Mouse (Mus musculus) thymus, postnatal 10 days (tissue): Measurements from ENCODE around the gene Bbs9.

Source experiments
- DNase-seq, 2 experiments: peaks; one replicate each; pipeline ENCODE4 v3.0.0; 2021; ENCODE audit warnings: low spot score in 2 of 2

Bbs9 gene

DNA sequence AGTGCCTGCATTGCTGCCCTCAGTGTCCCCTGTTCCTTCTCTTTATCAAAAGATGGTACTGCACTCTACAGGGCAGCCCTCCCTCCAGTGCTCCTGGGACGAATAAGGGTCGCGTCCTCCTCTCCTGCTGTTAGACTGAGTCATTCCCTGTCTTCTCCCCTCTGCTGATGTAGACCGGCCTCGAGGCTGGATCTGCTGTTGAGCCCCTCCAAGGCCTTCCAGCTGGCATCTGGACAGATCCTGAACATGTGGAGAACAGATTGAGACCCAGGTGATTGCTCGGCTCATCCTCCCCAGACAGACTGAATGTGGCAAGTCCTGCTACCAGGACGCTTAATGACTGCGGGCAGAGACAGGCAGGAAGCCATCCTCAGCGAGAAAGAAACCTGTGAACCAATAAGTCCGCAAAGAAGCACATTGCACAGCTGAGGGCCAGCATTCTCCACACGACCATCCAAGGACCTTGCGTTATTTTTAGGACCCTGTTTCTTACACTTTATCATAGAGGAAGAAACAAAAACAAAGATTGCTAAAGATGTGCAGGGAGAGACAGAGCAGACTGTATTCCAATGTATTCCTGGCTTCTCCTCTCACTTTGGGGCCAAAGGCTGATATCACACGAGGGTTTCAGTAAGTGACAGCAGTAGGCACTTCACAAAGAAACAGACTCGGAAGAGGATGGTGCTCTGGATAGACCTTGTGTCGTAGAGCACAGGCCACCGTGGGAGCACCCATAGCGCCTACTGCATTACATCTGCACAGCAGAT is 275.4 kb downstream of the Bbs9 start:
- no peak for DNase-seq

DNA sequence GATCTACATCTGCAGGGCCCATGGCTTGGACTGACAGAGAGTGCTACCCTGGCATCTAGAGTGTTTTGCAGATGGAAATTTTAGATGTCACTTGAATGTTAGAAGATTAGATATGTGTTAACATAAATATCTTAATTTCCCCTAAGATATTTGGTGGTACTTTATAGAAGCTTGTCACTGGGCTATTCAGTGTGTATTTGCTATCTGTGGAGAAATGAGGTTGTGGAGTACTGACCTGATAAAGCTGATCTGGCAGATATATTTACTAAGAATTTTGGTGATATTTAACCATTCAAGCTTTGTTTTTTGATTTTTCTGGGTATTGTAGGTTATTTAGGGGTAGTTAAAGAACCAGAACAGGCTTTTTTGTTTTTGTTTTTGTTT is 276.0 kb downstream of the Bbs9 start:
- DNase-seq, result no peak

DNA sequence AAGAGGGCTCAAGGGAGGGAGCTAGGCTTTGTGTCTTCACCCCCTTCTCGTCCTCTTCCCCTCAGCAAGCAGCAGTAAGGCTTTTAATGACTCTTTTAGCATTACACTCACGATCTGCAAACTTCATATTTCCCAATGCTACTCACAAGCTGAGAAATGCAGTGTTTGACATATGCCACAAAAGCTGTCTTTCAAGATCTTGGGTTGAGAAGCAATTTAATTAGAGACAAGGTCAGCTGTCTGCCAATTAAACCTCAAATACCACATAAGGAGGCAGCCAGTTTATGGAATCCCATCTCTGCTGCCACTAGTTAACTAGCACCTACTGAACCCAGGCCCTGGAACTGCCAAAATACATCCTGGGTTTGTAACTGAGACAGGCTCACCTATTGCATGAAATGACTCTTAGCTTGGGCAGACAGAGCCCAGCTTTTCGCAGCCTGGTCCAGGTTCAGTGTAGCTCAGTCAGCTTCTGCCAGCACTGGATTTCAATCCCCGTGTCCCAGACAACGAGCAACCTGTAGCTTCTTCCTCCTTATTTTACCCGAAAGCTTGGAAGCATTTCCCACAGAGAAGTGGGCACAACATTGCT is 278.7 kb downstream of the Bbs9 start:
- no peak for DNase-seq

DNA sequence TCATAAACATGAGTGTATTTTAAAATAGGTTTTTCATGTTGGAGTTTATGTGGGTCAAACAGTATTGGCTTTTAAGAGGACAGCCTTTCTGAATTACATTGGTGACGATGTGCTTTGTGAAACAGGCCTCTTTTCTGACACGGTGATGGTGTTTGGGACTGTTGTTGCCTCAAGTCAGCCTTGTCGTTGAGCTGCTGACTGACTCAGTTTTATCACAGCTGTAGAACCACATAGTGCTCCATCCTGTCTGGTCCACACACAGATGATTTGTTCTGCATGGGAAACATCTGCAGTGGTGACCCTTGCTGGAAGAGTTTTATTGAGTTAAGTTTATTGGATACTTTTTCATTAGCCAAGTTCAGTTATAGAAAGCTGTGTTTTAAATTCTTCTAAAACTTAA is 283.0 kb downstream of the Bbs9 start:
- no peak for DNase-seq

DNA sequence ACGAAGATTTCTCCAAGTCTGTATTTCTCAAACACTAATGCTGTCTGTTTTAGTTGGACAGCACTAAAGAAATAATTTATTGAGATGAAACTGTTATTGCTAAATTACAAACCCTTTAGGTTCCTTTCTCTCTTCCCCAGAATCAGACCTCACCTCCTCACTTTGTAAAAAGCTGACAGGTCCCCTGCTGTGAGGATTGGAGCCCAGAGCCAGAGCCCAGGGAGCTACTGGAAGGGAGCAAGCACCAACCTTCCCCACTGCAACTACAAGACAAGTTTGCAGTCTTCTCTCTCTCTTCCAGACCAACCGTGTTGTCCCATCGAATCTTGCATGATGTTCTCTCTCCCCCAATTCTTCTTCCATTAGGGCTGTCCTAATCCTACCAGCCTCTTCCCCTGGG is 283.7 kb downstream of the Bbs9 start:
- no peak for DNase-seq

DNA sequence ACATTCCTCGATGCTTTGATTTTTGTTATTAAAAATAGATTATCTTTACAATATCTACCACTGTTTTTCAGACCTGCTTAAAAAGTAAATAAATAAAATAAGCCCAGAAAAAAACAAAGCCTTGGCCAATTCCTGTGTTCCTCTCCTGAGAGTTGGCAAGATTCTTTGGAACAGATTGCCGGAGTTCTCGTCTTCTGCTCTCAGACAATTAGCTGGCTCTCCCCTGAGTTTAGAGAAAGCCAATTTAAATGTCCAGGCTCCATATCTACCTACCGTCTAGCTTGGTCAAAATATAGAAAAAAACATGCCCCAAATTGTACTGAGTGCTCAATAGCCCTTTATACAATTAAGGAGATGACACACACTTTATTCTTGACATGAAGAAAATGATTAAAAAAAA is 284.9 kb downstream of the Bbs9 start:
- no peak for DNase-seq

DNA sequence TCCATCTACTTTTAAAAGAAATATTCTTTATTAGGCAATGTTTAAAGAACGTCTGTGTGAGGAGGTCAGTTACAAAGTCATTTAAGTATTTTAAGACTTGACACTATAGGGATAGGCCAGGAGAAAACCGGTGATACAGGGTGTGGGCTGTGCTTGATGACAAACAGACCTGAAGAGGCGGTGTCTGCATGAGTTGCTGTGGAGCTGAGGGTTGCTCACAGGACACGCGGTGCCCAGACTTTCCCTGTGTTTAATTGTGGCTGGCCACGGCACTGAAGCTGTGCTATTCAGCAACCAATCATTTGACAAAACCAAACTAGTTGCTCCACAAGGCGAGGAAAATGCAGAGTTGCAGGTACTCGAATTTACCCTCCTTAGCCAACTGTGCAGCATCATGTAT is 286.0 kb downstream of the Bbs9 start:
- no peak for DNase-seq

DNA sequence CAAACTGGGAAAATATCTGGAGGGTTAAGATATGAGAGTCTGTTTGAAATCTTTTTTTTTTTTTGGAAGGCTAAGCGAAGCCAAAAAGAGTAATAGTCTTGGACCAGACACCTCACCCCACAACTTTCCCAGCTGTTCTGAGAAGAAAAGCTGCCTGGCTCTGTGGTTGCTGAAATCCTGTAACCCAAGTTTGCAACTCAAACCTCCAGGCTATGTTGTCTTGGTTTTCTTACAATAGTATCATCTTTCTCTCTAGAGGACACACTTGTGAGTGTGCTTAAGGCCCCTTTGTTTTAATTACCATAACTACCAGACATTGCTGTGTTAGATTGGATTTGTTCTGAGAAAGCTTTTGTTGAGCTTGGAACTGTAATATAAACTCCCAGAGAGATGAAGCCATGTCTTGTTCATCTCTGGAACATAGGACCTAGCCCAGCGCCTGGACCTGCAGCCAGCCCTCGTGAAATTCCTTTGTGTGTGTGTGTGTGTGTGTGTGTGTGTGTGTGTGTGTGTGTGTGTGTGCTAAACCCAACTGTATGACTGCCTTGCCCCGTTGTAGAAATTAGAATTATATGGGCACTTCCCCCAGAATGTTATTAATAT is 290.2 kb downstream of the Bbs9 start:
- DNase-seq, result no peak

DNA sequence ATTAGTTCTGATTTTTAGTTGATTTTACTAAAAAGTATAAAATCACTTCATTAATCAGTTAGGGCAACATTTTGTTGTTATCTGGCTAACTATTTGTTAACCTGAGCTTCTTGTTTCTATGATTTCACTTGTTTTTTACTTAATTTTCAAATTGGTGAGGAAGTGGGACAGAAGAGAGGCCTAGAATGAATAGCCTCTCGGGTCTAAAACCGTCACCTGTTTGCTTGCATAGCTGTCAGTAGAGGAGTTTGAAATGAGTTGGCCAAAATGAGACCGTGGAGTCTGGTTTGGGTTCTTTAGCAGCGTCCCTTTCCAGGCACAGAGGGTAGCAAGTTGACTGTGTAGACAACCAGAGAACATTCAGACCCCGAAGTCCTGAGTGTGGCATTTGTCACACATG is 291.6 kb downstream of the Bbs9 start:
- no peak for DNase-seq

DNA sequence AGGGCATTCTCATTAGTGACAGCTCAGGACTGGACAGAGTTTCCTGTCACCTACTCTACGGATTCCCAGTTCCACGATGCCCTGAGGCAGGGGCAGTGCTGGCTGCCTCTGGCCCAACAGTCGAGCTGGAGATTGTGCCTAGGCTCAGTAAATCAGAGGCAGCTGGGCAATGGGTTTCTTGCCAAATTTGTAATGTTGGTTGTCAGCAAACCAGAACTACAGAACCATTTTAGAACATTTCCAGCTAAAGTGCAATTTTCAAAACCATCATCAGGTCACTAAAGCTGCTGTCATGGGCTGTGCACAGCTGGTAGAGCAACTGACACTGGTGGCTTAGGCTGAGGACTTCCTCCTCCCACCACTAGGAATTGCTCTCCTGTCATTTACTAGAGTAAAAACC is 292.3 kb downstream of the Bbs9 start:
- no peak for DNase-seq

DNA sequence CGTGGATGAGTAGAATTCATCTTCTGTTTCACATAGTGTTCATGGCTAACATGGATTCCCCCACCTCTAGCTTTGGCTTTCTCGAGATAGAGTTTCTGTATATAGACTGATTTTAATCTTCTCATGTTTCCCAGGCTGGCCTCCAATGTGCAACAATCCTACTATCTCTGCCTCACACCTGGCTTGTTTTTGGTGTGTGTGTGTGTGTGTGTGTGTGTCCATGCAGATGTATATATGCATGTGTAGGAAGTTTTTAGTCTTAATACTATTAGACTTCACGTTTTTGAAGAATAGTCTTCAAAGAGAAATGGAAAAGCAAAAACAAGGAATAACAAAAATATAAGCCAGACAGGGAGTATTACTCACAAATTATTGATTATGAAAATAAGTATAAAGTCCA is 296.3 kb downstream of the Bbs9 start:
- no peak for DNase-seq

DNA sequence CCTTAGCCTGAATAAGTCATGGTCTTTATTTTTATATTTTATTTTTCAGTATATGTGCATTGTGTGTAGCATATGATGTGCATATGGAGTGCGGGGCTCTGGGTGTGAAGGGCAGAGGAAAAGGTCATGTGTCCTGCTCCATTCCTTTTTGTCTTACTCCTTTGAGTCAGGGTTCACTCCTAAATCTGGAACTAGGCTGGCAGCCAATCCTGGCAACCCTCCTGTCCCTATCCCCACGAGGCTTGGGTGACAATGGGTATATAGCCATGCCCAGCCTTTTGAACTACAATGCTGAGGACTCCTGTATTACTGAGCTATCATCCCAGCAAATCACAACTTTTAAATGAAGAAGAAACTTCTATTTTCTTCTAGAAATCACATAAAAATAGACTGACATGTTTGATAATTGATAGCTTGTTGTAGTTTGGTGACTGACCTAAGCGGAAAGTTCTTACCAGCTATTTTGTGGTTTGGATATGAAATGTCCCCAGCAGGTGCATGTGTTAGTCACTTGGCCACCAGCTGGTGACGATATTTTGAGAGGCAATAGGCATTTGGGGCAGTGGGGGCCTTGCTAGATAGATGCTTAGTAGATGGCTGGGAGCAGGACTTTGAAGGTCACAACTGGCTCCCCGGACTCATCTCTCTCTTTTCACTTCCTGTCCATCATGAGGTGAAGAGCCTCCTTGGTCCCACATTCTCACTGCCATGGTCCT is 300.9 kb downstream of the Bbs9 start:
- no peak for DNase-seq

DNA sequence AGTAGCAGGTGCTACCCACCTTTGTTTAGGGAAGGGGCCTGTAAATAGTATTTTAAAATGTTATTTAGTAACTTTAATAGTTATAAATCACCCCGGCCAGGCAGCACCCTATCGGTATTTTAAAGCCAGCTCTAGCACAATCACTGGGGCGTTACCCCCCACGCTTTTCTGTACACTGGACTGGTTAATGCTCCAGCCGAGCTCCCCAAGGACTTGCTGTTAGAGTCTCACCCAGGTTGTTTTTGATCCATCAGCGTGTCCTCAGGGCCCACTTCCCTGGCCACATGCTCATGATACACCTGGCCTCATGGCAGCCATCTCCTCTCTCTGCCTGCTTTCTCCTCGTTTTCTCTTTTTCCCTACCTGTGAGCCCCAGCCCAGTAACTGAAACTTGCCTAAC is 301.9 kb downstream of the Bbs9 start:
- no peak for DNase-seq

DNA sequence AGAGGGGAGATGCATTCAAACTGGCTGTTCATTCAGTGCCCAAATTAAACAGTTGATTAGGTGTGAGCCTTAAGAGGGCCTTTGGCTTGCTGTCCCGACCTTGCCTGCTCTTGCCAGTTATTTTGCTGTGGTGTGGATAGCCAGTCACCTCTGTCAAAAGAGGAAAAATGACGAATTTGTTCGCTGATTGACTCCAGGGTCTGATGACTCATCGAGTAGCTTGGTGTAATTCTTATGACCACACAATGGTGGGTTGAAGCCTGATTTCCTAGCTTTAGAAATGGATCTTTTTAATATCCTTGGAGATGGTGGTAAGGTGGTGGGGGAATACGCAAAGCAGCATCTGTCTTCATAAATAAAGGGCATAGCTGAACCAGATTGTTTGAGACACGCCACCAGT is 304.1 kb downstream of the Bbs9 start:
- no peak for DNase-seq

DNA sequence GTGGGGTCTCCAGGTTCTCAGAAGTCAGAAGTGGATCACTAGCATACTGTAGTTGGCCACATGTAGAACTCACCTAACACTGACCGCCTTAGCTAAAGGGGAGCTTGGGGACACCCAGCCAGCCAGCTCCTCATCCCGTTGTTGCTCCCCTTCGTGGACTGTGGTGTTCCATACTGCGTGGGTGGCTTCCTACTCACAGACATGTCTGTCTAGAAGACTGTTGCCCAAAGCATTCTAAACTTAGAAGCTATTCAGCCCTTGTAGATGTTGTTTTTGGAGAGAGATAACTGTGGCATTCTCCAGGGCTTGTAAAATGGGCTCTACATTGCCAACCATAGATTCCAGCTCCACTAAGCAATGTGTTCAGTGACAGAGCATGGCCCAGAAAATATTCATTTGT is 310.5 kb downstream of the Bbs9 start:
- DNase-seq, result no peak

DNA sequence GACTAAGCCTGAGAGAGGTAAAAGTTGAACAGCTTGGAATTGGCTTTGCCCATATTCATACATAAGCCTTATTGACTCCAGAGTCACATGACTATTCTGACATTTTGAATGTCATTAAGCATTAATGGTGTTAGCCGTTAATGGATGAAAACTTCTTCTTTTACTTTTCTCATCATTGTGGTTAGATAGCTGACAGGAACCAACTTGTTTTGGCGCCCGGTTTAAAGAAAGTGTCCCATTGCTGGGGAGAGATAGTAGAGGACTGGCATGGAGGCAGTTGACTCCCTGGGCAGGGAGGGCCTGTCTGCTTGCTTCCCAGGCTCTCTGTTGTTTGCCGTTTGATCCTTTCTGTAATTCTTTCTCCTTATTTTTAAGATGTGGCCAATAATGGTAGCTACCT is 312.9 kb downstream of the Bbs9 start:
- DNase-seq, result no peak

DNA sequence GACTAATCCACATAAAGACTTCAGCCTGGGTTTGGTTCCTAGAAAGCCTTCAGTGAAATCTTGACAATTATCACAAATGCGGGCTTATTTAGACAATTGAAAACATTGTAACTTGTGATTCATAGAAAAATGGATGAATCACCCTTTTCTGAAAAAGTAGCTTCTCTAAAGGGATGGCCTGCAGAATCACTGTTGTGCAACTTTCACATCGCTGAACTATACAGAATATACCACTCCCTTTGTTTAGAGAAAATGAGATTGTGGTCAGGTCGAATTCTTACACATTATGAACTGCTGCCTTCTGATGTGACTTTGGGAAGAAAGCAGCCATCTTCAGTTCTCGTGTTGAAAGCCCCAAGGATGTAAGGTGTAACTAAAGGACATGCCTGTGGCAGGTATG is 313.3 kb downstream of the Bbs9 start:
- no peak for DNase-seq

DNA sequence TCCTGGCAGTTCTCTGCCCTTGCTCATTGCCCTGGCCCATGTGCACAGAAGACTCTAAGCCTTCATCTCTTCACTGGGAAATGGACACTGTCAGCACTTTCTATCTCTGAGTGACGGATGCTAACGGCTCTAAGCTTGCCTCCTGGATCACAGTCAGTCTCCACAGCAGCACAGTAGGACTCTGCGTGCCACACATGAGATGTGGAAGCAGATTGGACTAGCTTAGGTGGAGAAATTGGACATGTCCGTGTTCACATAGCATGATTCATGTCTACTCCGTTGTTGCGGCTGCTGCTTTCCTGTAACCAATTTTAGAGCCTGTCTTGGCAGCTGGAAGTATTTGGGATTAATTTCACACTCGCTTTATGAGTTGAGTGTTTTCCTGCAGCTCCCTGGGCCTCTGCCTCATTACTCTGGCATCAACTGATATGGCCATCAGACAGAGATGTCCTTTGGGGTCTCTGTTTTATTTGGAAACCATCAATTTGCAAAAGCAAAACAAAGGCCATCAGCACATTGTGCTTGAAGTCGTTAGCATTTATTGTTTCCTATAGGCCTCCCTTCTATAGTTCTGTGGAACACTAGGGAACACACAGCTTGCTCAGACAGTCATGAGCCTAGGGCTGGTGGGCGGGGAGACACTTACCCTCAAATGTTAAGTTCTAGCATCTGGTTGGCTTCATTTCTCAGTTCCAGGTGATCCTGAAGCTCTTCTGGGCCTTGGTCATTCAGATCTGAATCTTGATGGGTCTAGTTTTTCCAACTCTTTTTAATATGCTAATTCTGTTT is 314.1 kb downstream of the Bbs9 start:
- no peak for DNase-seq

DNA sequence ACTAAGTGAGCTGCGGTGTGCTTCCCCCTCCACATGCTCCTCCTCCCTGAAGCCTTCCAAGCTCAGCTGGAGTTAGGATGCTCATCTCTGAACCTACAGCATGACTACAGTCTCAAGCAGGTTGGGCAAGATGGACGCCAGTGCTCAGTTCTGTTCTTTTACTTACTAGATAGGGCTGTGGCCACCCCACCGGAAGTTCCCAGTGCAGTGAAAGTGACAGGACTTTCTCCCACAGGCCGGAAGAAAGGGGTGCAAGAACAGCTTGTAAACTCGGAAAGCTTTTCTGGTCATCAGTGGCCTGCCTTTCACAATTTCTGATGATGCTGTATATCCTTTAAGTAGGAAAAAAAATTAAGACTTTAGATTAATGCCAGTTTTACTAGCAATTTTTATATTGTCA is 315.7 kb downstream of the Bbs9 start:
- DNase-seq, result no peak

DNA sequence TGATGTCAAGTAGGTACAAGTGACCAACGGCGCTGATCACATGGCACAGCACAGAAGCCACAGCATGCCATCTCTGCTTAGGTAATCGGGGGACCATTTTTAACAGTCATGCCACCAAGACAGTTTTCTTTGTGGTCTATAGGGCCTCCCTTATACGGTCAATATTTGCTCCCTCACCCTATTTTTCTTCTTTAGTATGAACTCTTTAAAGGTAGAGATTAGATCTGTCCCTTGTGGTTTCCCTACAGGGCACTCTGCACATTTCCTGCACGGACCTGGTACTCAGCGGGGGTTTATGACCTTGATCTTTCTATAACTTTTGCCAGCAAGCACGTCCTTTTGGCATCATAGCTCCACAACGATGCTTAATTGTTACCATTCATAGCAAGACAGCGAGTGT is 316.2 kb downstream of the Bbs9 start:
- no peak for DNase-seq

DNA sequence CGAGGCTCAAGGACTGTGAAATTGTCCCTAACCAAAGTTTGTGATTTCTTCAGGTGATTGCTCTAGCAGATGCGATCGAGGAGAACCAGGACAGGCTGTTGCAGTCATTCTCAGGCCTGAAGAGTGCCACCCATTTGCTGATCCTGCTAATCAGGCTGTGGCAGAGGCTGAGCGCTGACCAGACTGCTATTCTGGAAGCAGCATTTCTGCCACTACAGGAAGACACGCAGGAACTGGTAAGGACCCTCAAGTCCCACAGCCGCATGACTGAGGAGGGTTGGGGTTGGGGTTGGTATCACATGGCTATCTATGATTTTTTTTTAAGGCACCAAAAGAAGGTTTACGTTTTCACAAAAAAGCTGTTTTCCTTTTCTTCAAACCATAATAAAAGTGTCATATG is 318.2 kb downstream of the Bbs9 start:
- no peak for DNase-seq

DNA sequence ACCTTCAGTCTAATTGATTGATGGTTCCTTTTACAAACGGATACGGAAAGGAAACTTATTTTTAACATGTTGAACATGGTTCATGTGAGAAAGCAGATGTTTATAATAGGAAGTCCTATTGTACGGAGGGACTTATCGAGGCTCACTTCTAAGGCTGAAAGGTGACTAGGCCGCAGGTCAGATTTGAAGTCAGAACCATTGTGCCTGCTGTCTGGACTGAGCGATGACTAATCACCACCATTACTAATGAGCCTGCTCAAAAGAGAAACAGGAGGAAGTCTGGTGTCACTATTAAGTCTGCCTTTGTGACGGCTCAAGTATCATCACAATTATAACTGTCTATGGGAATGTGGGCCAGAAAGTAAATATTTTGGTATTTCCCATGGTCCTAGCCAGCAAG is 325.2 kb downstream of the Bbs9 start:
- DNase-seq, result no peak
